10 mouse cellular contexts compared by ENCODE assay signal in genomic region chr6:68201448-68201847, GRCm38 (mm10).
A peak's percentile ranks its signal among the peaks of the same experiment; 100 is the strongest.
DNase-seq lines count a peak whose midpoint lies in the region; ATAC-seq and TF ChIP-seq lines count a peak whose summit lies in the region.
"Had no signal": no experiment of that assay in that cellular context is flagged by ENCODE, and none has a peak within 500 bp of the region (broad histone marks: within the 10 kb centered on the region; RNA-seq: fewer than 3 reads in every experiment).

No protein-coding gene starts in this region.

- no peaks in the 10 kb centered on the region for H3K36me3 ChIP-seq in liver, postnatal 0 days (replicated peaks; ENCODE audit: insufficient read depth, low read length)
- H3K36me3 ChIP-seq in forebrain, embryonic 12.5 days (replicated peaks), result no peaks in the 10 kb centered on the region
- H3K36me3 ChIP-seq: liver, embryonic 12.5 days had no signal

- H3K27me3 ChIP-seq in liver, postnatal 0 days (ENCODE audit: insufficient read depth, low read length), result no peaks in the 10 kb centered on the region
- no peaks in the 10 kb centered on the region for H3K27me3 ChIP-seq in Patski
- no peaks in the 10 kb centered on the region for H3K27me3 ChIP-seq in forebrain, embryonic 12.5 days
- H3K27me3 ChIP-seq: liver, embryonic 12.5 days had no signal

- no peak overlapping the region for H3K27ac ChIP-seq in liver, postnatal 0 days (ENCODE audit: low read depth)
- H3K27ac ChIP-seq in forebrain, embryonic 12.5 days, result no peak overlapping the region
- H3K27ac ChIP-seq: liver, embryonic 12.5 days had no signal

- CTCF ChIA-PET in Patski (lab: Charles Lee), result no interaction called here

- POLR2A ChIA-PET in Patski (lab: Charles Lee), result no interaction called here

- H3K4me2 ChIP-seq in liver, postnatal 0 days (ENCODE audit: low read depth, low read length), result no peak overlapping the region
- H3K4me2 ChIP-seq in forebrain, embryonic 12.5 days, result no peak overlapping the region
- H3K4me2 ChIP-seq: liver, embryonic 12.5 days had no signal

- H3K4me3 ChIP-seq in liver, postnatal 0 days (ENCODE audit: low read depth, low read length), result no peak overlapping the region
- H3K4me3 ChIP-seq in forebrain, embryonic 12.5 days (replicated peaks), result no peak overlapping the region
- H3K4me3 ChIP-seq: liver, embryonic 12.5 days had no signal

- TF ChIP-seq CTCF in liver, postnatal 0 days (IDR thresholded peaks at IDR 0.05; ENCODE audit: low read depth), result peak; percentile 17; the same call in 1 of the 2 replicates
- TF ChIP-seq CTCF in Patski (IDR thresholded peaks at IDR 0.05), result peak; percentile 10

- no peaks in the 10 kb centered on the region for H3K4me1 ChIP-seq in liver, postnatal 0 days (ENCODE audit: insufficient read depth)
- H3K4me1 ChIP-seq in forebrain, embryonic 12.5 days, result no peaks in the 10 kb centered on the region
- H3K4me1 ChIP-seq: liver, embryonic 12.5 days had no signal

- no peak for TF ChIP-seq EP300 in liver, postnatal 0 days (IDR thresholded peaks at IDR 0.05; ENCODE audit: low read depth)

- no peaks in the 10 kb centered on the region for H3K9me3 ChIP-seq in liver, postnatal 0 days (ENCODE audit: low read length)
- H3K9me3 ChIP-seq in forebrain, embryonic 12.5 days, result no peaks in the 10 kb centered on the region
- H3K9me3 ChIP-seq: liver, embryonic 12.5 days had no signal

- no peak for ATAC-seq in liver, postnatal 0 days
- ATAC-seq in Patski, result no peak
- ATAC-seq in forebrain, embryonic 12.5 days (ENCODE audit: low FRiP score), result no peak
- ATAC-seq: liver, embryonic 12.5 days had no signal

- peak; percentile 7 to 9 for DNase-seq in cerebellum, postnatal 14 days
- no peak for DNase-seq in cerebellum, adult 9-10 months
- DNase-seq in liver, postnatal 0 days, result no peak
- no peak for DNase-seq in liver
- no peak for DNase-seq in Patski (ENCODE audit: low read depth, low spot score)
- peak; percentile 2 for DNase-seq in mesoderm, embryonic 11.5 days (ENCODE audit: low read depth, low spot score)
- no peak for DNase-seq in urinary bladder, adult 18-20 months (ENCODE audit: low spot score in 2 of 2)
- DNase-seq: kidney, postnatal 10 days had no signal

- H3K9ac ChIP-seq in liver, postnatal 0 days (replicated peaks), result no peak overlapping the region
- no peak overlapping the region for H3K9ac ChIP-seq in forebrain, embryonic 12.5 days
- H3K9ac ChIP-seq: liver, embryonic 12.5 days had no signal

- in situ Hi-C loops in Patski (cut with MboI; ENCODE audit: low pct_unique_long_range_greater_than_20kb), result loop anchor here (5.0 kb wide), 1 partner anchor 176 kb away; no protein-coding TSS in a partner anchor

- WGBS in liver, postnatal 0 days (ENCODE audit: insufficient replicate concordance), result 30% methylated on average over 2 of the region's 2 CpGs
- 42% methylated on average over 2 of the region's 2 CpGs for WGBS in forebrain, embryonic 12.5 days

Comparison
In these comparisons a context has a peak if more than half of its experiments do, and no peak if none do; other contexts are left out.
1. DNase-seq: peak in cerebellum, postnatal 14 days (2 of 2) and mesoderm, embryonic 11.5 days (single experiment); none in cerebellum, adult 9-10 months (single experiment), liver, postnatal 0 days (single experiment), liver (single experiment), Patski (single experiment) and urinary bladder, adult 18-20 months (0 of 2).